Mouse (Mus musculus) adrenal gland, postnatal 0 days (tissue): Measurements from ENCODE around the gene Gm9857. TPM values are rescaled to one million over a fixed set of nuclear protein-coding genes. Genes with fewer than 3 reads are reported as not detected.

Source experiments
- polyA plus RNA-seq: library from polyadenylated mRNA; unstranded; fragments of >200 nt; fragmentation: Nextera tagmentation; extraction: Ambion mirVana; gene quantifications from 2 replicates; pipeline ENCODE4 v1.2.1, GENCODE M21; 2015

The Gm9857 gene
- not detected in 2 replicates for polyA plus RNA-seq

GRCm38 (mm10) chr3:108940001-108940633 lies at the start of gene Gm9857:
Gene Gm9857 (minus strand): TSS chr3:108940445.

GRCm38 (mm10) chr3:108939573-108939972 lies 672 bp downstream of the Gm9857 start, which contains the start of gene Henmt1:
Gene Henmt1 (plus strand): TSS chr3:108939873.

GRCm38 (mm10) chr3:108911548-108912413 lies 28.5 kb downstream of the Gm9857 start, which contains the start of gene Prpf38b:
Gene Prpf38b (minus strand): TSS chr3:108911727.

Other genes with a start within 250 kb of the Gm9857 start
- gene Gpsm2, start 218.1 kb downstream of the Gm9857 start, polyA plus RNA-seq = 20.4 and 21.6 TPM in 2 replicates
- 0.08 TPM in 1 of 2 replicates, not detected in the other for gene Aknad1, start 200.8 kb downstream of the Gm9857 start, polyA plus RNA-seq
- 31.2 and 48.7 TPM in 2 replicates for gene Stxbp3, start 99.9 kb downstream of the Gm9857 start, polyA plus RNA-seq
- 0.82 and 1.4 TPM in 2 replicates for gene Fndc7, start 50.4 kb downstream of the Gm9857 start, polyA plus RNA-seq
- gene Prpf38b, start 28.7 kb downstream of the Gm9857 start, polyA plus RNA-seq = 24.2 and 37.2 TPM in 2 replicates
- gene Henmt1, start 572 bp downstream of the Gm9857 start, polyA plus RNA-seq = 0.88 TPM in 1 of 2 replicates, not detected in the other
- 12.4 and 25.9 TPM in 2 replicates for gene Fam102b, start 87.2 kb upstream of the Gm9857 start, polyA plus RNA-seq
- not detected in 2 replicates for gene Slc25a54, start 140.0 kb upstream of the Gm9857 start, polyA plus RNA-seq
- 14.8 and 18.6 TPM in 2 replicates for gene Slc25a24, start 182.7 kb upstream of the Gm9857 start, polyA plus RNA-seq